Mouse (Mus musculus) intestine, postnatal 0 days (tissue): Measurements from ENCODE around the gene Slc50a1. TPM values are rescaled to one million over a fixed set of nuclear protein-coding genes. Genes with fewer than 3 reads are reported as not detected.

Experiments used
- ATAC-seq: fragments of 200-750 bp; cut with Nextera tagmentation; 2 replicates; pipeline ENCODE4 v1.8.0; 2017; ENCODE audit warnings: mild to moderate bottlenecking, moderate TSS enrichment, moderate library complexity
- H3K27ac ChIP-seq: fragments of 300-500 bp; sonication (generic); 2 replicates; pipeline ENCODE4 v1.5.1; 2014; ENCODE audit warnings: mild to moderate bottlenecking, low read depth, low read length, moderate library complexity
- H3K27me3 ChIP-seq: fragments of 300-500 bp; sonication (generic); replicated peaks from 2 replicates; pipeline ENCODE4 v1.6.1; 2014; ENCODE audit warnings: low read length, mixed read lengths; ENCODE audit not compliant: control insufficient read depth, insufficient read depth
- H3K36me3 ChIP-seq: fragments of 300-500 bp; sonication (generic); 2 replicates; pipeline ENCODE4 v1.6.1; 2014; ENCODE audit warnings: mild to moderate bottlenecking, moderate library complexity; ENCODE audit not compliant: control insufficient read depth, insufficient read depth
- H3K4me1 ChIP-seq: fragments of 300-500 bp; sonication (generic); replicated peaks from 2 replicates; pipeline ENCODE4 v1.6.1; 2014; ENCODE audit warnings: antibody characterized with exemption, low read length, mixed read lengths; ENCODE audit not compliant: control insufficient read depth, insufficient read depth
- H3K4me2 ChIP-seq: fragments of 300-500 bp; sonication (generic); replicated peaks from 2 replicates; pipeline ENCODE4 v1.6.1; 2014; ENCODE audit warnings: low read depth, mild to moderate bottlenecking, moderate library complexity
- H3K4me3 ChIP-seq: fragments of 300-500 bp; sonication (generic); 2 replicates; pipeline ENCODE4 v1.5.1; 2014; ENCODE audit warnings: low read depth, low read length
- H3K9ac ChIP-seq: fragments of 300-500 bp; sonication (generic); 2 replicates; pipeline ENCODE4 v1.6.1; 2014; ENCODE audit warnings: mild to moderate bottlenecking, low read depth, low read length
- H3K9me3 ChIP-seq: fragments of 300-500 bp; sonication (generic); 2 replicates; pipeline ENCODE4 v1.6.1; 2016; ENCODE audit warnings: mixed run types; ENCODE audit not compliant: control insufficient read depth
- CTCF ChIP-seq: sonication (generic); IDR thresholded peaks from 2 replicates; pipeline ENCODE4 v1.5.1; 2016; ENCODE audit warnings: low read depth, mild to moderate bottlenecking, control low read depth, antibody characterized with exemption, moderate library complexity
- WGBS: fragments of 180-500 bp; shearing (Covaris S2); extraction: QIAGEN DNeasy Blood & Tissue Kit; methylation state at CpG from one replicate; pipeline ENCODE4 v1.1.7; 2014; 5-methylcytosine and 5-hydroxymethylcytosine counted together
- polyA plus RNA-seq: library from polyadenylated mRNA; unstranded; fragments of >200 nt; fragmentation: Nextera tagmentation; extraction: Ambion mirVana; gene quantifications from 2 replicates; pipeline ENCODE4 v1.2.1, GENCODE M21; 2015

The Slc50a1 gene
- polyA plus RNA-seq, 1 experiment from 2014 or later: 57.4 TPM

GRCm38 (mm10) chr3:89315930-89316831 is 45.8 kb upstream of the Slc50a1 start:
- peaks cover 33% of the 10 kb centered on the region for H3K27me3 ChIP-seq
- WGBS: 11% methylated on average over 40 of the region's 40 CpGs
- H3K27ac ChIP-seq: no peak overlapping the region
- ATAC-seq: peak; percentile 12; the same call in 1 of the 2 replicates
- H3K4me2 ChIP-seq: peak overlapping the region; percentile 68
- peaks cover 17% of the 10 kb centered on the region; the same call in 1 of the 2 replicates for H3K4me1 ChIP-seq
- no peak overlapping the region for H3K9ac ChIP-seq
- H3K9me3 ChIP-seq: no peaks in the 10 kb centered on the region
- peak overlapping the region; percentile 13 for H3K4me3 ChIP-seq
- H3K36me3 ChIP-seq: no peaks in the 10 kb centered on the region
- no peak for TF ChIP-seq CTCF

GRCm38 (mm10) chr3:89315195-89315929 is 45.0 kb upstream of the Slc50a1 start:
- Histone ChIP-seq H3K9ac (0 out of 2 replicates have a peak overlapping the region, but pooled peaks have one; percentile 17), H3K4me1 (peaks cover 10% of the 10 kb centered on the region; the same call in 1 of the 2 replicates), H3K4me3 (peak overlapping the region; percentile 13), H3K4me2 (peak overlapping the region; percentile 68), H3K27me3 (peaks cover 24% of the 10 kb centered on the region), H3K27ac (no peak overlapping the region), H3K36me3 (no peaks in the 10 kb centered on the region), H3K9me3 (no peaks in the 10 kb centered on the region)
- WGBS: 9% methylated on average over 18 of the region's 26 CpGs
- TF ChIP-seq CTCF: peak; percentile 88
- ATAC-seq: 0 out of 2 replicates have a peak, but pooled peaks have one; percentile 5

- ATAC-seq: no peak
- H3K4me1 ChIP-seq: peaks cover 10% of the 10 kb centered on the region; the same call in 1 of the 2 replicates
- TF ChIP-seq CTCF: no peak
- no peak overlapping the region for H3K9ac ChIP-seq
- 52% methylated on average over 2 of the region's 2 CpGs for WGBS
- H3K36me3 ChIP-seq: no peaks in the 10 kb centered on the region
- peaks cover 19% of the 10 kb centered on the region for H3K27me3 ChIP-seq
- no peak overlapping the region for H3K27ac ChIP-seq
- no peak overlapping the region for H3K4me3 ChIP-seq
- H3K9me3 ChIP-seq: no peaks in the 10 kb centered on the region
- peak overlapping the region; percentile 68 for H3K4me2 ChIP-seq
Measured at GRCm38 (mm10) chr3:89314791-89315190, 44.4 kb upstream of the Slc50a1 start.

GRCm38 (mm10) chr3:89314340-89314739 is 44.0 kb upstream of the Slc50a1 start:
- Histone ChIP-seq H3K4me2 (no peak overlapping the region), H3K36me3 (no peaks in the 10 kb centered on the region), H3K4me3 (no peak overlapping the region), H3K4me1 (peaks cover 10% of the 10 kb centered on the region; the same call in 1 of the 2 replicates), H3K9me3 (no peaks in the 10 kb centered on the region), H3K27me3 (peaks cover 14% of the 10 kb centered on the region), H3K27ac (no peak overlapping the region), H3K9ac (no peak overlapping the region)
- TF ChIP-seq CTCF: no peak
- no peak for ATAC-seq
- 54% methylated on average over 5 of the region's 5 CpGs for WGBS

- Histone ChIP-seq H3K4me3 (no peak overlapping the region), H3K9ac (no peak overlapping the region), H3K27me3 (no peaks in the 10 kb centered on the region), H3K27ac (no peak overlapping the region), H3K4me1 (no peaks in the 10 kb centered on the region; the same call in 1 of the 2 replicates), H3K36me3 (no peaks in the 10 kb centered on the region), H3K9me3 (no peaks in the 10 kb centered on the region), H3K4me2 (no peak overlapping the region)
- peak; percentile 95 for TF ChIP-seq CTCF
- WGBS: 5% methylated on average over 9 of the region's 9 CpGs
- peak; percentile 40; the same call in 1 of the 2 replicates for ATAC-seq
Measured at GRCm38 (mm10) chr3:89308089-89308488, 37.7 kb upstream of the Slc50a1 start.
